Mouse (Mus musculus) stomach, embryonic 15.5 days (tissue): ENCODE data around the gene Gnaq. TPM values are rescaled to one million over a fixed set of nuclear protein-coding genes. Genes with fewer than 3 reads are reported as not detected.
A peak's percentile ranks its signal among the peaks of the same experiment; 100 is the strongest.

Experiments
- ATAC-seq: fragments of 200-750 bp; cut with Nextera tagmentation; 2 replicates; pipeline ENCODE4 v1.8.0; 2017; ENCODE audit warnings: low read depth, moderate number of reproducible peaks, moderate TSS enrichment; ENCODE audit not compliant: insufficient read depth, low FRiP score
- H3K27ac ChIP-seq: fragments of 300-500 bp; sonication (generic); 2 replicates; pipeline ENCODE4 v1.5.1; 2015; ENCODE audit warnings: mild to moderate bottlenecking, inconsistent platforms
- H3K27me3 ChIP-seq: fragments of 300-500 bp; sonication (generic); replicated peaks from 2 replicates; pipeline ENCODE4 v1.6.1; 2015; ENCODE audit warnings: inconsistent platforms
- H3K36me3 ChIP-seq: fragments of 300-500 bp; sonication (generic); 2 replicates; pipeline ENCODE4 v1.6.1; 2015; ENCODE audit warnings: inconsistent platforms
- H3K4me1 ChIP-seq: fragments of 300-500 bp; sonication (generic); 2 replicates; pipeline ENCODE4 v1.6.1; 2015; ENCODE audit warnings: inconsistent platforms
- H3K4me2 ChIP-seq: fragments of 300-500 bp; sonication (generic); 2 replicates; pipeline ENCODE4 v1.6.1; 2015; ENCODE audit warnings: mild to moderate bottlenecking, inconsistent platforms
- H3K4me3 ChIP-seq: fragments of 300-500 bp; sonication (generic); replicated peaks from 2 replicates; pipeline ENCODE4 v1.5.1; 2015; ENCODE audit warnings: inconsistent platforms
- H3K9ac ChIP-seq: fragments of 300-500 bp; sonication (generic); 2 replicates; pipeline ENCODE4 v1.6.1; 2015; ENCODE audit warnings: inconsistent platforms
- H3K9me3 ChIP-seq: fragments of 300-500 bp; sonication (generic); 2 replicates; pipeline ENCODE4 v1.6.1; 2016; ENCODE audit warnings: inconsistent platforms
- WGBS: fragments of 180-500 bp; shearing (Covaris S2); methylation state at CpG from one replicate; pipeline ENCODE4 v1.1.7; 2015; 5-methylcytosine and 5-hydroxymethylcytosine counted together
- polyA plus RNA-seq: library from polyadenylated mRNA; unstranded; fragments of >200 nt; fragmentation: Nextera tagmentation; extraction: Ambion mirVana; gene quantifications from 2 replicates; pipeline ENCODE4 v1.2.1, GENCODE M21; 2015

Gnaq gene
- polyA plus RNA-seq, 1 experiment from 2014 or later, result 35.6 TPM

GRCm38 (mm10) chr19:16129171-16129570 lies 3.5 kb upstream of the Gnaq start:
- Histone ChIP-seq H3K4me3 (no peak overlapping the region), H3K27ac (no peak overlapping the region), H3K9me3 (no peaks in the 10 kb centered on the region), H3K27me3 (no peaks in the 10 kb centered on the region), H3K9ac (no peak overlapping the region), H3K4me1 (no peaks in the 10 kb centered on the region; the same call in 1 of the 2 replicates), H3K36me3 (no peaks in the 10 kb centered on the region), H3K4me2 (no peak overlapping the region)
- 93% methylated on average over 2 of the region's 2 CpGs for WGBS
- no peak for ATAC-seq

- H3K27ac ChIP-seq, result peak overlapping the region; percentile 44; the same call in 1 of the 2 replicates
- H3K4me2 ChIP-seq, result no peak overlapping the region
- no peak for ATAC-seq
- WGBS, result 36% methylated on average over 3 of the region's 3 CpGs
- H3K27me3 ChIP-seq, result no peaks in the 10 kb centered on the region
- no peak overlapping the region for H3K9ac ChIP-seq
- no peaks in the 10 kb centered on the region for H3K9me3 ChIP-seq
- no peaks in the 10 kb centered on the region for H3K36me3 ChIP-seq
- H3K4me1 ChIP-seq, result peaks cover 6% of the 10 kb centered on the region
- H3K4me3 ChIP-seq, result no peak overlapping the region
These were observed 2.2 kb upstream of the Gnaq start for GRCm38 (mm10) chr19:16130476-16130875.

- ATAC-seq, result no peak
- Histone ChIP-seq H3K27me3 (no peaks in the 10 kb centered on the region), H3K4me3 (peak overlapping the region; percentile 72), H3K9me3 (no peaks in the 10 kb centered on the region), H3K4me2 (peak overlapping the region; percentile 67), H3K36me3 (no peaks in the 10 kb centered on the region), H3K27ac (peak overlapping the region; percentile 97), H3K4me1 (peaks cover 7% of the 10 kb centered on the region), H3K9ac (peak overlapping the region; percentile 64)
- WGBS, result 10% methylated on average over 6 of the region's 6 CpGs
These were observed 800 bp upstream of the Gnaq start for GRCm38 (mm10) chr19:16131831-16132230.

- WGBS, result 0% methylated on average over 27 of the region's 57 CpGs
- peak overlapping the region; percentile 97 for H3K27ac ChIP-seq
- H3K27me3 ChIP-seq, result no peaks in the 10 kb centered on the region
- H3K9me3 ChIP-seq, result no peaks in the 10 kb centered on the region
- peaks cover 9% of the 10 kb centered on the region for H3K4me1 ChIP-seq
- ATAC-seq, result peak; percentile 92
- H3K9ac ChIP-seq, result peak overlapping the region; percentile 80
- no peaks in the 10 kb centered on the region for H3K36me3 ChIP-seq
- H3K4me2 ChIP-seq, result peak overlapping the region; percentile 67
- H3K4me3 ChIP-seq, result peak overlapping the region; percentile 72
These were observed 266 bp upstream of the Gnaq start for GRCm38 (mm10) chr19:16132340-16132790.

- H3K27me3 ChIP-seq, result no peaks in the 10 kb centered on the region
- under 1% methylated on average over 117 of the region's 139 CpGs for WGBS
These were observed 462 bp downstream of the Gnaq start for GRCm38 (mm10) chr19:16132865-16133720.

GRCm38 (mm10) chr19:16133721-16134570 lies 1.3 kb downstream of the Gnaq start:
- peak overlapping the region; percentile 80 for H3K9ac ChIP-seq
- H3K4me1 ChIP-seq, result peaks cover 20% of the 10 kb centered on the region
- peak overlapping the region; percentile 72 for H3K4me3 ChIP-seq
- WGBS, result 6% methylated on average over 25 of the region's 25 CpGs
- H3K27me3 ChIP-seq, result no peaks in the 10 kb centered on the region
- ATAC-seq, result 0 out of 2 replicates have a peak, but pooled peaks have one; percentile 2
- H3K36me3 ChIP-seq, result no peaks in the 10 kb centered on the region
- peak overlapping the region; percentile 67 for H3K4me2 ChIP-seq
- no peaks in the 10 kb centered on the region for H3K9me3 ChIP-seq
- peak overlapping the region; percentile 97 for H3K27ac ChIP-seq

More at GRCm38 (mm10) chr19:16132865-16133720, 462 bp downstream of the Gnaq start:
- Histone ChIP-seq H3K4me1 (peaks cover 16% of the 10 kb centered on the region), H3K36me3 (no peaks in the 10 kb centered on the region), H3K4me2 (peak overlapping the region; percentile 67), H3K4me3 (peak overlapping the region; percentile 72), H3K9ac (peak overlapping the region; percentile 80), H3K9me3 (no peaks in the 10 kb centered on the region), H3K27ac (peak overlapping the region; percentile 97)
- ATAC-seq, result peak; percentile 28

GRCm38 (mm10) chr19:16138064-16138580 lies 5.5 kb downstream of the Gnaq start:
- Histone ChIP-seq H3K36me3 (no peaks in the 10 kb centered on the region), H3K27me3 (no peaks in the 10 kb centered on the region), H3K4me2 (no peak overlapping the region), H3K9ac (no peak overlapping the region), H3K4me1 (peaks cover 26% of the 10 kb centered on the region), H3K9me3 (no peaks in the 10 kb centered on the region), H3K27ac (0 out of 2 replicates have a peak overlapping the region, but pooled peaks have one; percentile 8), H3K4me3 (no peak overlapping the region)
- WGBS, result 49% methylated on average over 5 of the region's 5 CpGs
- no peak for ATAC-seq

GRCm38 (mm10) chr19:16140710-16141109 lies 8.1 kb downstream of the Gnaq start:
- Histone ChIP-seq H3K36me3 (no peaks in the 10 kb centered on the region), H3K27ac (no peak overlapping the region), H3K9me3 (no peaks in the 10 kb centered on the region), H3K4me1 (0 out of 2 replicates have a peak, but pooled peaks cover 19% of the 10 kb centered on the region), H3K27me3 (no peaks in the 10 kb centered on the region), H3K4me3 (no peak overlapping the region), H3K9ac (no peak overlapping the region), H3K4me2 (no peak overlapping the region)
- whole genome bisulfite sequencing, result 52% methylated on average over 4 of the region's 4 CpGs
- ATAC-seq, result no peak

GRCm38 (mm10) chr19:16141857-16142256 lies 9.2 kb downstream of the Gnaq start:
- H3K4me3 ChIP-seq, result no peak overlapping the region
- H3K27ac ChIP-seq, result no peak overlapping the region
- WGBS, result 66% methylated on average over 4 of the region's 4 CpGs
- H3K9me3 ChIP-seq, result no peaks in the 10 kb centered on the region
- ATAC-seq, result no peak
- no peaks in the 10 kb centered on the region for H3K36me3 ChIP-seq
- H3K4me1 ChIP-seq, result 0 out of 2 replicates have a peak, but pooled peaks cover 19% of the 10 kb centered on the region
- no peaks in the 10 kb centered on the region for H3K27me3 ChIP-seq
- no peak overlapping the region for H3K4me2 ChIP-seq
- no peak overlapping the region for H3K9ac ChIP-seq

- ATAC-seq, result no peak
These were observed 10.4 kb downstream of the Gnaq start for GRCm38 (mm10) chr19:16142990-16143389.

GRCm38 (mm10) chr19:16147446-16147845 lies 14.8 kb downstream of the Gnaq start:
- Histone ChIP-seq H3K27ac (no peak overlapping the region; the same call in 1 of the 2 replicates), H3K36me3 (no peaks in the 10 kb centered on the region), H3K4me2 (no peak overlapping the region), H3K4me1 (no peaks in the 10 kb centered on the region), H3K9me3 (no peaks in the 10 kb centered on the region), H3K9ac (no peak overlapping the region), H3K27me3 (no peaks in the 10 kb centered on the region), H3K4me3 (no peak overlapping the region)
- no peak for ATAC-seq
- WGBS, result 82% methylated on average over 6 of the region's 6 CpGs

More at GRCm38 (mm10) chr19:16142990-16143389, 10.4 kb downstream of the Gnaq start:
- Histone ChIP-seq H3K4me3 (no peak overlapping the region), H3K4me2 (no peak overlapping the region), H3K27me3 (no peaks in the 10 kb centered on the region), H3K27ac (no peak overlapping the region), H3K36me3 (no peaks in the 10 kb centered on the region), H3K4me1 (0 out of 2 replicates have a peak, but pooled peaks cover 11% of the 10 kb centered on the region), H3K9me3 (no peaks in the 10 kb centered on the region), H3K9ac (no peak overlapping the region)
- 90% methylated on average over 10 of the region's 10 CpGs for WGBS
